Mouse (Mus musculus) hindbrain, postnatal 0 days (tissue): ENCODE results near the gene Nfib. TPM values are rescaled to one million over a fixed set of nuclear protein-coding genes. Genes with fewer than 3 reads are reported as not detected.

Experiments used
- ATAC-seq: fragments of 200-750 bp; cut with Nextera tagmentation; 2 replicates; pipeline ENCODE4 v1.8.0; 2017; ENCODE audit warnings: mild to moderate bottlenecking, moderate TSS enrichment, moderate library complexity
- DNase-seq: peaks from one replicate; pipeline ENCODE4 v3.0.0-alpha.2; 2015; ENCODE audit warnings: low spot score
- H3K27ac ChIP-seq: fragments of 300-500 bp; sonication (generic); 2 replicates; pipeline ENCODE4 v1.5.1; 2014; ENCODE audit warnings: mild to moderate bottlenecking
- H3K27me3 ChIP-seq: fragments of 300-500 bp; sonication (generic); 2 replicates; pipeline ENCODE4 v1.6.1; 2014; ENCODE audit warnings: low read length, mixed read lengths; ENCODE audit not compliant: insufficient read depth
- H3K36me3 ChIP-seq: fragments of 300-500 bp; sonication (generic); 2 replicates; pipeline ENCODE4 v1.6.1; 2014; ENCODE audit warnings: low read length, mixed read lengths; ENCODE audit not compliant: insufficient read depth
- H3K4me1 ChIP-seq: fragments of 300-500 bp; sonication (generic); 2 replicates; pipeline ENCODE4 v1.6.1; 2014; ENCODE audit warnings: antibody characterized with exemption, low read length, mixed read lengths; ENCODE audit not compliant: insufficient read depth
- H3K4me2 ChIP-seq: fragments of 300-500 bp; sonication (generic); 2 replicates; pipeline ENCODE4 v1.6.1; 2014; ENCODE audit warnings: low read depth, mild to moderate bottlenecking, low read length, moderate library complexity, mixed read lengths
- H3K4me3 ChIP-seq: fragments of 300-500 bp; sonication (generic); 2 replicates; pipeline ENCODE4 v1.5.1; 2014; ENCODE audit warnings: low read length
- H3K9ac ChIP-seq: fragments of 300-500 bp; sonication (generic); replicated peaks from 2 replicates; pipeline ENCODE4 v1.6.1; 2014; ENCODE audit warnings: mild to moderate bottlenecking, low read length, moderate library complexity, mixed read lengths
- H3K9me3 ChIP-seq: fragments of 300-500 bp; sonication (generic); 2 replicates; pipeline ENCODE4 v1.6.1; 2016; ENCODE audit warnings: low read length, mixed read lengths
- CTCF ChIP-seq: IDR thresholded peaks from 2 replicates; pipeline ENCODE4 v1.5.1; 2016; ENCODE audit warnings: antibody characterized with exemption, control low read depth, low read depth
- WGBS: fragments of 180-500 bp; shearing (Covaris S2); extraction: QIAGEN DNeasy Blood & Tissue Kit; methylation state at CpG from one replicate; pipeline ENCODE4 v1.1.7; 2014; 5-methylcytosine and 5-hydroxymethylcytosine counted together
- polyA plus RNA-seq: library from polyadenylated mRNA; unstranded; fragments of >200 nt; fragmentation: Nextera tagmentation; extraction: Ambion mirVana; gene quantifications from 2 replicates; pipeline ENCODE4 v1.2.1, GENCODE M21; 2015
- total RNA-seq: library from RNA; depleted of rRNA; stranded (reverse); fragments of >200 nt; gene quantifications from 2 replicates; pipeline ENCODE4 v1.2.3, GENCODE M21; 2014

Nfib gene
- total and polyA plus RNA-seq, 2 experiments from 2014 or later: 69.8 to 112 TPM

DNA sequence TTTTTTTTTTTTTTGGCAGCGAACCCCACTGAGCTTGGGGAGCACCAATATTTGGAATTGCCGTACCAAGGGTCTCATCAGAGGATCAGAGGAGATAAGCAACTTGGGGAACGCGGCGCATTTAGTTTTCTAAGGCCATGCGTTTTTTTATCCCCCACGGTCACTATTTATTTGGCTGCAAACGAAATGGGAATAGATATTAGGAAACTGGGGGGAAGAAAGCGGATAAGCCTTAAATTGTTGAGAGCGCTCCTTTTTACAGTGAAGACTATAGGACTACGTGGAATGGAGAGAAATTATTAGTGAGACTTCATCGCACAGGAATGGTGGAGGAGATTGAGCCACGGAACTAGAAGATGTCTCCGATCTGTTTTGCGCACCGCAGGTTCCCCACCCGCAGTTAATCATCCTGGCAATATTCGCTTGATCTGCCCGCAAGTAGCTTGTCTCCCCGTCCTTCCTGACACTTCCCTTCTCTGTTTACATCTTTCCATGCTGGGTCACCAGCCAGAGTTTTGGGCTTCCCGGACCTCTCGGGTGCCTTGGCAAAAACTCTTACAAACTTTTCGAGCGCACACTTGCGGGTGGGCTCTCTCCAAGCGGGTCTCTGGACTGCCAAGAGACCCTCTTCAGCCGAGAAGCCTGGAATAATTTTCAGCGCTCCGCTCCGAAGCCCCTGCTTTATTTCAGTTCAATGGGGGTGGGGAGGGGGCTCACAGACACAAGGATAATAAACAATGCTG lies 167.3 kb downstream of the Nfib start:
- DNase-seq (no peak), ATAC-seq (no peak)
- Histone ChIP-seq H3K27ac (peak overlapping the region; percentile 84), H3K9me3 (no peaks in the 10 kb centered on the region), H3K4me2 (peak overlapping the region; percentile 64), H3K4me1 (peaks cover 9% of the 10 kb centered on the region; the same call in 1 of the 2 replicates), H3K9ac (peak overlapping the region; percentile 54), H3K4me3 (peak overlapping the region; percentile 34), H3K36me3 (no peaks in the 10 kb centered on the region), H3K27me3 (no peaks in the 10 kb centered on the region)
- 3% methylated on average over 30 of the region's 30 CpGs for WGBS
- TF ChIP-seq CTCF: no peak

- Histone ChIP-seq H3K36me3 (no peaks in the 10 kb centered on the region), H3K27me3 (no peaks in the 10 kb centered on the region), H3K27ac (peak overlapping the region; percentile 84), H3K4me3 (peak overlapping the region; percentile 34), H3K9me3 (no peaks in the 10 kb centered on the region), H3K9ac (peak overlapping the region; percentile 54), H3K4me2 (peak overlapping the region; percentile 64), H3K4me1 (peaks cover 9% of the 10 kb centered on the region; the same call in 1 of the 2 replicates)
- TF ChIP-seq CTCF: no peak
- 1% methylated on average over 28 of the region's 28 CpGs for WGBS
- DNase-seq (peak; percentile 61), ATAC-seq (no peak)
These were observed 168.1 kb downstream of the Nfib start for GRCm38 (mm10) chr4:82537279-82537967.

GRCm38 (mm10) chr4:82536435-82537278 lies 168.9 kb downstream of the Nfib start:
- H3K9ac ChIP-seq: peak overlapping the region; percentile 54
- H3K4me1 ChIP-seq: peaks cover 13% of the 10 kb centered on the region; the same call in 1 of the 2 replicates
- peak overlapping the region; percentile 64 for H3K4me2 ChIP-seq
- ATAC-seq: no peak
- 8% methylated on average over 36 of the region's 36 CpGs for WGBS
- DNase-seq: no peak
- peak overlapping the region; percentile 84 for H3K27ac ChIP-seq
- H3K4me3 ChIP-seq: peak overlapping the region; percentile 34
- H3K36me3 ChIP-seq: no peaks in the 10 kb centered on the region
- H3K27me3 ChIP-seq: no peaks in the 10 kb centered on the region
- H3K9me3 ChIP-seq: no peaks in the 10 kb centered on the region
- no peak for TF ChIP-seq CTCF

DNA sequence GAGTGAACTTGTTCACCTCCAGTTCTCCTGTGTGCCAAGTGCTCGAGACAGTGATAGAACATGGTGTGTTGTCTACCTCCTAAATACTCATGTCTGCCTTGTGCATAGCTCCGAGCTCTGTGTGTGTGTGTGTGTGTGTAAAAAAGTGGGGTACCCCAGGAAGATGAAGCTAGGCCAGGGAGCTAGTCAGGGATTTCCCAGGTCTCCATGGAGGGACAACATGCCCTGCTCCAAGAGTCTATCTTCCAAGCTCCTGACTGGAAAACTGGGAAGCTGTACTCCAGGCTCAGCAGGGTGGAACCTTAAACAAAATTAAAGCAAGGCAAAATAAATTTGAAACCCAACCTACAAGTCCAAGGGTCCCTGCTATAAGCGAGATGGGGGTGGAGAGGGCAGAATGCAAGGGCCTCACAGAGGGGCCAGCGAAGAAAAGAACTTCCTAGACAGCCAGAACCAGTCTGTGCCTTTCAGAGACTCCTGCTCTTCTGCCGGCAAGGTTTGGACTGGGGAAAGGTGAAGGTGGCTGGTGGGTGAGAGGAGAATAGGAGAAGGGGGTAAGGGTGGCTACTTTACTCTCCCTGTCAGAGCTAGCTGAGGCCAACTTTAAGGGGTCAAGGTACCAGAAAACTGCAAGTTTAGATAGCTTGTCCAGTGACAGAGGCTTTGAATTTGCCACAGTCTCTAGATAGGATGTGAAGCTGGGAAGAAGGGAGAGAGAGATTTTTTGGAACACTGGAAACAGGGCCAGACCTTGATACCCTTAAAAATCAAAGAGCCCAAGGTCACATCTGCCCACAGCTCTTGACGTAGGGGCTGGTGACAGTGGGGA lies 169.7 kb downstream of the Nfib start:
- Histone ChIP-seq H3K4me2 (peak overlapping the region; percentile 64), H3K4me1 (peaks cover 20% of the 10 kb centered on the region; the same call in 1 of the 2 replicates), H3K36me3 (no peaks in the 10 kb centered on the region), H3K9ac (peak overlapping the region; percentile 54), H3K4me3 (peak overlapping the region; percentile 34; the same call in 1 of the 2 replicates), H3K27ac (peak overlapping the region; percentile 84), H3K27me3 (no peaks in the 10 kb centered on the region), H3K9me3 (no peaks in the 10 kb centered on the region)
- no peak for TF ChIP-seq CTCF
- 42% methylated on average over 6 of the region's 6 CpGs for WGBS
- no peak for DNase-seq
- ATAC-seq: no peak

DNA sequence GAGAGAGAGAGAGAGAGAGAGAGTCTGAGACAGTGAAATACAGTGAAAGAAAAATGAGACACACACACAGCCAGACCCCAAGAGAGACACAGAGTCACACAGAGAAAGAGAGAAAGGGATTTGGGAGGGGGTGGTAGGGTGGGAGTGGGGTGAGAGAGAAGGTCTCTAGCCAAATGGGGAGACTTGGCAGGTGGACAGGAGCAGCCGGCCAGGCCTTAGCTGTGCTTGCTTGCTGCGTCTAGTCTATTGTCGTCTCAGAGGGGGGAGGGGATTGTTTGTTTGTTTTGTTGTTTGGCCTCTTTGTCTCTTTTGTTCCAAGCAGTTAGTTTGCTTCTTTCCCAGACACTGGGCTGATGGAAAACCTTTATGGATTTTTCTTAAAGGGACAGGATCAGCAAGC lies 172.3 kb downstream of the Nfib start:
- Histone ChIP-seq H3K4me1 (peaks cover 16% of the 10 kb centered on the region; the same call in 1 of the 2 replicates), H3K9me3 (no peaks in the 10 kb centered on the region), H3K9ac (no peak overlapping the region; the same call in 1 of the 2 replicates), H3K36me3 (no peaks in the 10 kb centered on the region), H3K27ac (peak overlapping the region; percentile 89), H3K4me2 (peak overlapping the region; percentile 42), H3K27me3 (no peaks in the 10 kb centered on the region), H3K4me3 (no peak overlapping the region)
- TF ChIP-seq CTCF: no peak
- DNase-seq: peak; percentile 88
- ATAC-seq: peak; percentile 81
- 0% methylated on average over 3 of the region's 3 CpGs for WGBS
